Mouse (Mus musculus) liver, adult (tissue): ENCODE measurements around the gene Pgbd1.
"Not testable (repeated sequence)": the region's sequence is repeated elsewhere in the genome, so short reads cannot be mapped to it uniquely, and the experiment has no call there.

Source experiments
- GATA4 ChIP-seq: IDR thresholded peaks from 2 replicates; pipeline ENCODE4 v1.6.1; 2014; ENCODE audit warnings: mild to moderate bottlenecking, low read length; ENCODE audit not compliant: insufficient replicate concordance

The Pgbd1 gene

GRCm38 (mm10) chr13:21440503-21441206 is at the start of gene Pgbd1:
Gene Pgbd1, minus strand, starts transcription at chr13:21441058.
- no peak for TF ChIP-seq GATA4

DNA sequence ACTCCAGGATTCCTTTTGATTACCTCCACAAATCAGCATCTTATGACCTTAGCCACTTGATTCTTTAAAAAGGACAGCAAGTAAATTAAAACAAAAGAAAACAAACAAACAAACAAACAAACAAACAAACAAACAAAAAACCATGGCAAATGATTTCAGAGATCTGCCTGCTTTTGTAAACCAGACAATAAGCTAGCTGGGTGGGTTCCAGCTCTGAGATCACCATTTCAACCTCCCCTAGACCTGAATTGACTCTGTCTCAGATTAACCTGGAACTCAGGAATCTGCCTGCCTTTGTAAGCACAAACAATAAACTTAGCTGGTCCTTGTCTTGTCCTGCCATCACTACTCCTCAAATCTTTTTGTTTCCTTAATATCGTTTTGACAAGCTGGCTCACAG is 46.0 kb upstream of the Pgbd1 start:
- TF ChIP-seq GATA4, result no peak

DNA sequence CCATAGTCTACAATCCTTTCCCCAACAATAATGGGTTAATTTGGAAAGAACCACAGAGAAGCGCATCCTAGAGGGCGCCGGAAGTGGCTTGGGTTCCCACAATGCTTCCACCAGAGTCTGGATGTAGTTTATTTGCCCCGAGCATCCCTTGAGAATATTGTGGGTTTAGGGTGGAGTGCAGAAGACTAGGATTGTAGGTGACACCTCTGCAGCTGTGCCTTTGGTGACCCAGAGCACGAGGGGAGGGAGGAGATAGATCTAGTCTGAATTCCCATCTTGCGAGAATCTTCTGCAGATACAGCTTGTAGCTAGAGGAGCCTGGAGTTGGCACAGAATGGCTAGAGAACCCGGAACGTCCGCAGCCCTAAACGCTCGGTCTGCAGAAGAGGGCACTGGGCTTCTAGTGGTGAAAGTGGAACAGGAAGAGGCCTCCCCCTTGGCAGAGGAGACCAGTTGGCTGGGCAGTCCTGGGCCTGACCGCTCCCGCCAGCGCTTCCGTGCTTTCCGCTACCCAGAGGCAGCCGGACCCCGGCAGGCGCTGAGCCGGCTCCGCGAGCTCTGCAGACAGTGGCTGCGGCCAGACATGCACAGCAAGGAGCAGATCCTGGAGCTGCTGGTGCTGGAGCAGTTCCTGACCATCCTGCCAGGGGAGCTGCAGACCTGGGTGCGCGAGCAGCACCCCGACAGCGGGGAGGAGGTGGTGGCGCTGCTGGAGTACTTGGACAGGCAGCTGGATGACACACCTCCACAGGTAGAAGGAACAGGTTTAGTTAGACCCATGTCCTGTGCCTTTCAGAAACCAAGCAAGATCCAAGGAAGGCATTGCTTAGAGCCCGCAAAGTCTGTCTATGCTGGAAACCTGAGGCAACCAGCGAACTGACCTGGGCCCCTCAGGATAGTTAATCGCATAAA is 38.2 kb upstream of the Pgbd1 start, which contains the start of the genes Zkscan4 and Gm10065:
Gene Zkscan4 (plus strand): TSS at position 149 of the 912 bp plus-strand sequence.
Gene Gm10065 (minus strand): TSS at position 683 of the 912 bp plus-strand sequence.
- not testable (repeated sequence) for TF ChIP-seq GATA4

- TF ChIP-seq GATA4, result no peak
These were observed 31.6 kb upstream of the Pgbd1 start for GRCm38 (mm10) chr13:21472427-21472826.

DNA sequence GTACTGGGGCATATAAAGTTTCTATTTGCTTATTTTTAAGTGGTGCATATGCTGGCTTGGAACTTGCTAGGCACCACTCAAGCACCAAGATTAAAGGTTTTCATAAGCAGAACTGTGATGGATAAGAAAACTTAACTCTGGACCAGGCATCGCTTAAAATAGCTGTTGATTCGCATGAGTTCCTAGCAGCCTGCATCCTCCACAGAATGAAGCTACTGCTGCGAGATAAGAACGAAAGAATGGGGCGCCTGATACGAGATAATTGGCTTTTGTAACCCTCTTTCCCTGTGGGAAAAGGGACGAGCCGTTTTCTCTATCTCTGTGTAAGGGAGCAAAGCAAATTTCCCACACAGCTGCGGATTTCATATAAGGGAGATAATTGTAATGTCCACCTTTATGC is 28.2 kb upstream of the Pgbd1 start:
- no peak for TF ChIP-seq GATA4

DNA sequence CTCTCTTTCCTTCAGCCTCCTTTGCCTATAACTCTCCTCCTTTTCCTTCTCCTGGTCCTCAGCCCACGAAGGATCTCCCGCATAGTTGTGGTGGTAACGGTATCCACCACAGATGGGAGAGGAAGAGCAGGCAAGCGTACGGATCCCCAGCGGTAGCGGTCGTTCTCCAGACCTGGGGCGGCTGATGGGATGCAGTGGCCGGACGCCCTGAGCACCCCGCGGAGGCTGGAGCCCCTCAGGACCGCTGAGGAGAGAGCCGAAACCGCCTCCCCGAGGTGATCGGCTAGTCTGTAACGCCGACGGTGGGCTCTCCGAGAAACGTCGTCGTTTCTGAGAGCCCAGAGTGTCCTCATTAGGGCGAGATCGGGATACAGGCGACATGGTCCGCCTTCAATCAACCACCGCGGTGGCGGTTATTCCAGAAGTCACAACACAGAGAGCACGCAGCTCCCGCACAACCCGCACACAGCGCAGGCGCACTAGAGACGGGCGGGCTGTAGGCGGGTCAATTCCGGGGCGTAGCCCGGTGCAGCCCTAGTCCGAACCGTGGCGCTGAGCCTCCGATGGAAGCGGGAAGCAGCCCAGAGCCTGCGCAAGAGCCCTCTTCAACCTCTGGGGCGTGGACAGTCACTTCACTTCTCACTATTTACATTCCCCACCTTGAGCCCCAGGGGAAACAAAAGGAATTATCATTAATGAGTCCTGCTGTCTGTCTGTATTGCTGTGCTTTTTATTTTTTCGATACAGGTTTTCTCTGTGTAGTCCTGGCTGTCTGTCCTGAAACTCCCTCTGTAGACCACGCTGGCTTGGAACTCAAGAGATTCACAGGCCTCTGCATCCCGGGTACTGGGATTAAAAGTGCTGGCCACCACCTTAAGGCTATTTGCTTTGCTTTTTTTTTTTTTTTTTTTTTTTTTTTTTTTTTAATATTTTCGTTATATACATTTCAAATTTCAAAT is 27.5 kb upstream of the Pgbd1 start, which contains the start of gene Nkapl:
Gene Nkapl (minus strand): TSS at position 449 of the 959 bp plus-strand sequence.
- TF ChIP-seq GATA4, result no peak

GRCm38 (mm10) chr13:21467336-21467735 is 26.5 kb upstream of the Pgbd1 start:
- no peak for TF ChIP-seq GATA4

- TF ChIP-seq GATA4, result no peak
These were observed 15.5 kb upstream of the Pgbd1 start for GRCm38 (mm10) chr13:21456347-21456746.

- TF ChIP-seq GATA4, result no peak
These were observed 13.3 kb upstream of the Pgbd1 start for GRCm38 (mm10) chr13:21454133-21454532.

DNA sequence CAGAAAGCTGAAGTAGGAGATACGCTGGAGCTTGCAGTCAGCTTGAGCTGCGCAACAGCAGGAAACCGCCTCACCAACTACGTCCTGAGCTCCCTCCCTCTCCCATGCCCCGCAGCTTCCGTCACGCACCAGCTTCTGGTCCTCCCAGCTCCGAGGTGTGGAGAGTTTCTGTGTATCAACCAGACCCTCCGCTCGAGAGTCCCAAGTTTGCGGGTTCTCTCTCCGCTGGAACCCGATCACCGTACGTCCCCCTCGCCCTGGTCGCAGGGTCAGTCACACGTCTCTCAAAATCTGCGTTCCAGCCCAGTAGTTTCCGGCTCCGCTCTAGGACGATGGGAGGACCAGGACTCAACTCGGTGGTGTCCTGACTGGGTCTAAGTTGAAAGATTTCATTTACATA is 12.6 kb upstream of the Pgbd1 start, which contains the start of gene Zscan26:
Gene Zscan26 (minus strand): TSS at position 282 of the 400 bp plus-strand sequence.
- TF ChIP-seq GATA4, result no peak

GRCm38 (mm10) chr13:21453042-21453441 is 12.2 kb upstream of the Pgbd1 start:
- no peak for TF ChIP-seq GATA4

- TF ChIP-seq GATA4, result no peak
These were observed 7.2 kb upstream of the Pgbd1 start for GRCm38 (mm10) chr13:21447856-21448614.

GRCm38 (mm10) chr13:21446796-21447195 is 5.9 kb upstream of the Pgbd1 start:
- TF ChIP-seq GATA4, result no peak

- no peak for TF ChIP-seq GATA4
These were observed 332 bp upstream of the Pgbd1 start for GRCm38 (mm10) chr13:21441207-21441572.
